Mouse (Mus musculus) spleen, adult 2 months (tissue): ENCODE measurements at regions not wholly inside any gene's neighbourhood (a gene's known extent, or its start where the extent isn't known, plus 50 kb on each side); places are given as distances from the start of the nearest gene placed in this dataset.

ENCODE experiments used
- DNase-seq, 2 experiments: peaks; one replicate each; pipeline versions ENCODE4 v3.0.0 to v3.0.0-alpha.2; 2012 to 2021; ENCODE audit warnings: low spot score in 2 of 2, low read depth in 1 of 2
- H3K27ac ChIP-seq: fragments of 200-500 bp; 2 replicates; pipeline ENCODE4 v1.5.1; 2012; ENCODE audit warnings: low read length, inconsistent platforms; ENCODE audit not compliant: insufficient read depth
- H3K27me3 ChIP-seq: fragments of 200-500 bp; 2 replicates; pipeline ENCODE4 v1.6.1; 2012; ENCODE audit warnings: mild to moderate bottlenecking, moderate library complexity, low read length, inconsistent platforms; ENCODE audit not compliant: control insufficient read depth, insufficient read depth
- H3K36me3 ChIP-seq: fragments of 200-500 bp; 2 replicates; pipeline ENCODE4 v1.6.1; 2012; ENCODE audit warnings: mild to moderate bottlenecking, low read length, inconsistent platforms; ENCODE audit not compliant: control insufficient read depth, insufficient read depth
- H3K4me1 ChIP-seq: fragments of 200-500 bp; 2 replicates; pipeline ENCODE4 v1.6.1; 2011; ENCODE audit warnings: inconsistent platforms; ENCODE audit not compliant: control insufficient read depth, insufficient read depth, insufficient read length
- H3K4me3 ChIP-seq: fragments of 200-500 bp; 2 replicates; pipeline ENCODE4 v1.5.1; 2011; ENCODE audit warnings: mild to moderate bottlenecking, inconsistent platforms; ENCODE audit not compliant: insufficient read depth, insufficient read length; ENCODE audit errors: extremely low read depth
- CTCF ChIP-seq: fragments of 200-500 bp; IDR thresholded peaks from 2 replicates; pipeline ENCODE4 v1.5.1; 2011; ENCODE audit warnings: mild to moderate bottlenecking, inconsistent platforms; ENCODE audit not compliant: insufficient read depth, insufficient read length, insufficient replicate concordance; ENCODE audit errors: extremely low read depth
- POLR2A ChIP-seq: fragments of 200-500 bp; IDR thresholded peaks from 2 replicates; pipeline ENCODE4 v1.6.1; 2011; ENCODE audit warnings: low read depth, low read length, inconsistent platforms
- WGBS: fragments of 180-500 bp; shearing (Covaris S2); methylation state at CpG from one replicate; pipeline ENCODE4 v1.1.7; 2018; 5-methylcytosine and 5-hydroxymethylcytosine counted together

DNA sequence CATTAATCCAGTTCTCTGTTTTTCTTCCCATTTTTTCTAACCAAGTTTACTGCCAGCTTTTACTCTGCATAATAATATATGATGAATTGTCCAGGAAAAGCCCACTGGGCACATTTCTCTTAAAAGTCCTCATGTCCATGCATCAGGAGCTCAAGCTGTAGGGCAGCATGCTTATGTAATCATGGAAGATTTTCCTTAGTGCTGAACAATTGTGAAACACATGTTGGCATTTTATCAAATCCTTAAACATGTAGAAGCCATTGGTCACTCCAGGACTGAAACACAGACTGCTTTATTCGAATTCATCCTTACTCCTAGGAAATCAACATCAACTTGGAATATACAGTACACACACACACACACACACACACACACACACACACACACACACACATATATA is 198.4 kb downstream of the Lyplal1 start:
- TF ChIP-seq CTCF = no peak
- TF ChIP-seq POLR2A = no peak
- no peaks in the 10 kb centered on the region for H3K36me3 ChIP-seq
- H3K4me1 ChIP-seq = no peaks in the 10 kb centered on the region
- no peak overlapping the region for H3K27ac ChIP-seq
- no peak overlapping the region for H3K4me3 ChIP-seq
- no peaks in the 10 kb centered on the region for H3K27me3 ChIP-seq
- 57% methylated on average over 1 of the region's 1 CpGs for WGBS
- no peak for DNase-seq

DNA sequence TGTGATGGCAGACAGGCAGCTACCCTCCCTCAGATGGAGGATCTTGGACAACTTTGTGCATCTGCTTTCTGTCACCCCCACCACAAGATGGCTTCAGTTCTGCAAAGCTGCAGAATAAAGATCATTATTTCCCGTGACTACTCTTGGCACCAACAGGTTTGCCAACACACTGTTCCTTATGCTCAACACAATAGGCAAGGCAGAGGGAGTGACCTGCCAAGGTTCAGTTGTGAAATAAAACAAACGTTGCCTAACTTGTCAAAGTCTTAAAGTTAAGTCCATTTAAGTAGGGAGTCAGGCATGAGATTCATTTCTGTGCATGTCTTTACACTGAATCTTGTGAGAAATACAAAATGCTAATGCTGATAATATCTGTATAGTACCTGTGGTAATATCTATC is 193.4 kb downstream of the Lyplal1 start:
- WGBS = 75% methylated on average over 2 of the region's 2 CpGs
- H3K4me3 ChIP-seq = no peak overlapping the region
- H3K36me3 ChIP-seq = no peaks in the 10 kb centered on the region
- H3K4me1 ChIP-seq = no peaks in the 10 kb centered on the region
- no peak overlapping the region for H3K27ac ChIP-seq
- no peak for DNase-seq
- no peak for TF ChIP-seq CTCF
- TF ChIP-seq POLR2A = no peak
- H3K27me3 ChIP-seq = no peaks in the 10 kb centered on the region

DNA sequence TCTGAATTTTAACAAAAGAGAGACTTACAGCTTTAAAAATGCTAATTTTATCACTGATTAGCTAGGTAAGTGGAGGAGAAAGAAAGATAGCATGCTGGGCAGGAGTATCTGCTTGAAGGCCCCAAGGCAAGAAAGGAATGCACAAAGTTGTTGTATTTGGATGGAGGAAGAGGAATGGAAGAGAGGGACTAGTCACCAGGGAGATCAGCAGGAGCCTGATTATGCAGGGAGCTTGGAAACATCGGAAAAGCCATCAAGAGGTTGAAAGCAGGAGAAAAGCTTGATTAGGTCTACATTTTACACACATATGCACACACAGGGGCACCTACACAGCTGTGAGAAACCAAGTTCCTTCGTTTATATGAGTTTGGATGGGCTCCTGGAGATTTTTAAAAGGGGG is 188.1 kb downstream of the Lyplal1 start:
- WGBS = 43% methylated on average over 2 of the region's 2 CpGs
- TF ChIP-seq POLR2A (no peak), CTCF (no peak)
- Histone ChIP-seq H3K36me3 (no peaks in the 10 kb centered on the region), H3K27me3 (no peaks in the 10 kb centered on the region), H3K27ac (no peak overlapping the region), H3K4me3 (no peak overlapping the region), H3K4me1 (no peaks in the 10 kb centered on the region)
- no peak for DNase-seq

DNA sequence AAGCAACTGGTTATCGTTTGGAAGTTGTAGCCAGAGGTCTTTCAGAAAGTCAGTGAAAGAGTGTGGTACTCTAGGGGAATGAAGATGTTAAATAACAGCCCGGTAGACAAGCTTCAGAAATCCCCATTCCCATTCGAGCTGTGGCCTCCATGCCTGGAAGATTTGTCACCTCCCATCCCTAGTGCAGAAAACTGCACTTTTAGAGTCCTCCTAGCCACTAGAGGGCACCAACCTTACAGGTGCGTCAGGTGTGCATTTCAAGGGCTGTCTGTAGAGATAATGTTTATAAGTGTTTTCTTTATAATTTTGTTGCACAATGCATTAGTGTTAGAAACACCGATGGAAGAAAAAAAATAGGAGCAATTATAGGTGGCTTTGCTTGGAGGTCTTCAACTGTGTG is 187.3 kb downstream of the Lyplal1 start:
- TF ChIP-seq POLR2A (no peak), CTCF (no peak)
- no peak overlapping the region for H3K27ac ChIP-seq
- H3K36me3 ChIP-seq = no peaks in the 10 kb centered on the region
- H3K27me3 ChIP-seq = no peaks in the 10 kb centered on the region
- WGBS = 83% methylated on average over 5 of the region's 5 CpGs
- no peaks in the 10 kb centered on the region for H3K4me1 ChIP-seq
- no peak for DNase-seq
- H3K4me3 ChIP-seq = no peak overlapping the region

DNA sequence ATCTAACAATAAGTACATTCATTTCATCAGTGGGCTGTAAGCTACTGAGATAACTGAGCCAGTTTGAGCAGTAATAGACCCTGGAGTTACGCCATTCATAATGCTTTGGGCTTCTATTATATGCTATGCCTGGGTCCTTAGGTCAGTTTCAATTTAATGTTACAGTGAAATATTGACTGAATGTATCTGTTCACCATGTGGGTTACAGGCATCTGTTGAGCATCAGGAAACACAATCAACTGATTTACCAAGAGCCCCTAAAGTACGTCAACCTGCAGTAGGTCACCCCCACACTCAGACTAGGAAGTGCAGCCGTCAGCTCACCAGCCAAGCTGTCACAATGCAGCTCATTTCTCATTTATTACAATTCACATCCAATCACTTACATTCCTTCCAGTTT is 183.5 kb downstream of the Lyplal1 start:
- no peaks in the 10 kb centered on the region for H3K36me3 ChIP-seq
- TF ChIP-seq POLR2A (no peak), CTCF (no peak)
- WGBS = 81% methylated on average over 3 of the region's 3 CpGs
- DNase-seq = no peak
- no peaks in the 10 kb centered on the region for H3K27me3 ChIP-seq
- H3K4me1 ChIP-seq = no peaks in the 10 kb centered on the region
- no peak overlapping the region for H3K27ac ChIP-seq
- H3K4me3 ChIP-seq = no peak overlapping the region

DNA sequence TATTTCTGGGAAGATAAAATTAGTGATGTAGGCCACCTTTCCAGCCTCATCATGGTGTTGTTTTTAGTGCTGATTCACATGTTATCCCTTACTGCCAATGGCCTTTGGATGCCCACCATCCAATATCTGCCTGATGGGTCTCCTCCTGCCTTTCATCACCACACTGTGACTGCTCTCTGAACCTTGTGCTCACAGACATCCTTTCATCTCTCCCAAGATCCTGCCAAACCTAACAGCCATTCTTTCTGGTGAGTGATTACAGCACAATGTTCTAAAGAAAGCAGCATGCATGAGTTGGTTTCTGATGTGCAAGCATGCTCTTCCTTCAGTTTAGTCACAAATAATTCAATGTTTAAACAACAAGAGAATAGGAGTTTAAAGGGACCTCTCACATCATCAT is 180.1 kb downstream of the Lyplal1 start:
- H3K4me1 ChIP-seq = no peaks in the 10 kb centered on the region
- no peak for TF ChIP-seq POLR2A
- no peak for TF ChIP-seq CTCF
- H3K27me3 ChIP-seq = no peaks in the 10 kb centered on the region
- no peak overlapping the region for H3K27ac ChIP-seq
- no peaks in the 10 kb centered on the region for H3K36me3 ChIP-seq
- H3K4me3 ChIP-seq = no peak overlapping the region
- no peak for DNase-seq

DNA sequence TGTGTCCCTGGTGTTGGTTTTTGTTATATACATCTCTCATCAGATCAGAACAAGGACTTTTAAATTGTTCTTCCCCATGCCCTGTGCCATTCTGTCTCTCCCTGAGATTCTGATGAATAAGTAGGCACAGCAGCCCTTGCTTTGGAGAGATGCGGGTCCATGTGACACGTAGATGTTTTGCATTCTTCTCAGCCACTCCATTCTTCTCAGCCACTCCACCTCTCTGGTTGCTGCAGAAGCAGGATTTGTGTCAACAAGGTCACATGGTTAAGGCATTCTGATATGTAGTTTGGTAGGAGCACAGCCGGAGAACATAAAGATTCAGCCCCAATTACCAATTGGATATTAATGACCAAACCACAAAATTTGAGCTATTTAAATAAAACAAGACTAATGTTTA is 177.2 kb downstream of the Lyplal1 start:
- H3K4me3 ChIP-seq = no peak overlapping the region
- no peaks in the 10 kb centered on the region for H3K27me3 ChIP-seq
- no peaks in the 10 kb centered on the region for H3K4me1 ChIP-seq
- DNase-seq = no peak
- TF ChIP-seq CTCF = no peak
- no peak for TF ChIP-seq POLR2A
- H3K36me3 ChIP-seq = no peaks in the 10 kb centered on the region
- 94% methylated on average over 3 of the region's 3 CpGs for WGBS
- no peak overlapping the region for H3K27ac ChIP-seq

DNA sequence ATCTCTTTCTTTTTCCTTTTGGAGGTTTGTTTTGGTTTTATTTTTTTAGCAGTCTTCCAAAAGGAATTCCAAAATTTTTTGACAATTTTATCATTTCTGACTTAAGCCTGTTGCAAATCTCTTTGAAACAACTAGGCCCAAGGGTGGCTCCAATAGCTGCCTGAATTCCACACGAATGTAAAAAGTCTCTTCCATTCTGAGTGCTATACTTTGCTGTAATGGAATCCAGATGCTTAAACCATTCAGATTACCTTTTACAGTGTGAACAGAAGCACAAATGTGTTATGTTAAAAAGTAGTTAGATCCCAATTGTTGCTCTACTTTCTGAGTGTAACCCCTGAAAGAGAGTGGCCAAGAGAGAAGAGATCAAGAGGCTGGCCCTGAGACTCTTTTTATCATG is 176.6 kb downstream of the Lyplal1 start:
- WGBS = 71% methylated on average over 1 of the region's 1 CpGs
- DNase-seq = no peak
- Histone ChIP-seq H3K4me3 (no peak overlapping the region), H3K27me3 (no peaks in the 10 kb centered on the region), H3K4me1 (no peaks in the 10 kb centered on the region), H3K27ac (no peak overlapping the region), H3K36me3 (no peaks in the 10 kb centered on the region)
- no peak for TF ChIP-seq CTCF
- no peak for TF ChIP-seq POLR2A
